Mouse (Mus musculus) thymus, postnatal 25 days (tissue): ENCODE data around the gene Atp11b.

Experiments used
- DNase-seq: peaks from one replicate; pipeline ENCODE4 v3.0.0; 2022

The Atp11b gene

DNA sequence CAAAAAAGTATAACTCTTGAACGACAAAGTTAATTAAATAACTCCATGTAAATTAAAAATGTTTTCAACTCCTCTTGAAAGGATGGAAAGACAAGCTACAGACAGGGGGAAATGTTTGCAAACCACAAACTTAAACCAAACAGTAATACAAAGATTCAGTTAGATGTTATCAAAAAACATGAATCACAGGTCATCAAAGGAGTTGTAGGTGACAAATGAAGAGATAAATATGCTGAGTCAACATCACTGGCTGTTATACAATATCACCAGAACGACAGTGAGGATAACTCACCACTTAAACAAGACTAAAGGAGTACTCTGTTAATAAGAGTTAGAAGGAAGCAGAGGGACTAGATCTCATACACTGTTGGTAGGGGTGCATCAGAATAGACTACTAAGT, 48.1 kb downstream of the Atp11b start:
- no peak for DNase-seq

DNA sequence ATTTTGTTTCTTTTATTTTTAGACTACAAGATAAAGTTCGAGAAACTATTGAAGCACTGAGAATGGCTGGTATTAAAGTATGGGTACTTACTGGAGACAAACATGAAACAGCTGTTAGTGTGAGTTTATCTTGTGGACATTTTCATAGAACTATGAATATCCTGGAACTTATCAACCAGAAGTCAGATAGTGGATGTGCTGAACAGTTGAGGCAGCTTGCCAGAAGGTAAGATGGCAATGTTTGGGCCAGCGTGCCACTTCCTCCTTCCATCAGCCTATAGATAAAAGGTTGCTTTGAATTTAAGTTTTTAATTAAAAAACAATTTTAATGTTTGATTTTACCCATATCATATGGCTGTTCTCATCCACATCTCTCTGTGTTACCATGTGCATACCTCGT, 66.0 kb downstream of the Atp11b start:
- no peak for DNase-seq

DNA sequence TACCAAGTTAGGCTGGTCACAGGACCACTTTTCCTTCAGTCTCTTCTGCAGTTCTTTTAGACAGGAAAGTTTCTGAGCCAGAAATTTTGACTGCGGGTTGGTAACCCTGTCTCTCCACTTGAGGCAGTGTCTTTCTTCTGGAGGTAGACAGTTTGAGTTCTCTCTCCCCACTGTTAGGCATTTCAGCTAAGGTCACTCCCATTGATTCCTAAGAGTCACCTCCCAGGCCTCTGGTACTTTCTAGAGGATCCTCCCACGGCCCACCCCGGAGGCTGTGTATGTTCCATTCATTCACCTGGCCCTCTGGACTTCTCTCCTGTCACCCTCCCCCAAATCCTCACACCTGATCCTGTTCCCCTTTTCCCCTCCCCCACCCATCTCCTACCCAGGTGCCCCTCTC, 68.1 kb downstream of the Atp11b start:
- DNase-seq: no peak

DNA sequence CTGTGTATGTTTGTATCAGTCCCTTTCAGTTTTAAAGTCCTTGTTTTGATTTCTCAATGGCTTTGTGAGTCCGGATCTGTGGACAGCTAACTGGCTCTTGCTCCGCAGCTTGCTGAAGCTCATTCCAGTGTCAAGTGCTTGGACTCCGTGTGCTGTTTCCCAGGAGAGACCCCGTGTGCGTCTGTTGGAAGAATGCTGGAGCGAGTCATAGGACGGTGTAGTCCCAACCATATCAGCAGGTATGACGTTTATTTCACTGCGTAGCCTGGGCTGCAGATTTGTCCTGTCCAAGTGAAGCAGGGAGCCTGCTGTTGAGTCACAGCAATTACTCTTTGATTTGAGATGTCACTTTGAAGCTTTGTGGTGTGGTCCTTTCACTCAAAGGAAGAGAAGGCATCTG, 95.4 kb downstream of the Atp11b start:
- DNase-seq: no peak

DNA sequence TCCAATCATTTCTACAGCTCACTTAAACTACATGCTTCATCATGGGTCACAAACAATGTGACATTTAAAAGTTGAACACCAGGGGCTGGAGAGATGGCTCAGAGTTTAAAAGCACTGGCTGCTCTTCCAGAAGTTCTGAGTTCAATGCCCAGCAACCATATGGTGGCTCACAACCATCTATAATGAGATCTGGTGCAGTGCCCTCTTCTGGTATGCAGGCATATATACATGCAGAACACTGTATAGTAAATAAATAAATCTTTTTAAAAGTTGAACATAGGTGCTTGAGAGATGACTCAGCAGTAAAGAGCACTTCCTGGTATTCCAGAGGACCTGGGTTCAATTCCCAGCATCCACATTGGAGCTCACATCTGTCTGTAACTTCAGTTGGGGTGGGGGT, 129.4 kb downstream of the Atp11b start:
- no peak for DNase-seq

DNA sequence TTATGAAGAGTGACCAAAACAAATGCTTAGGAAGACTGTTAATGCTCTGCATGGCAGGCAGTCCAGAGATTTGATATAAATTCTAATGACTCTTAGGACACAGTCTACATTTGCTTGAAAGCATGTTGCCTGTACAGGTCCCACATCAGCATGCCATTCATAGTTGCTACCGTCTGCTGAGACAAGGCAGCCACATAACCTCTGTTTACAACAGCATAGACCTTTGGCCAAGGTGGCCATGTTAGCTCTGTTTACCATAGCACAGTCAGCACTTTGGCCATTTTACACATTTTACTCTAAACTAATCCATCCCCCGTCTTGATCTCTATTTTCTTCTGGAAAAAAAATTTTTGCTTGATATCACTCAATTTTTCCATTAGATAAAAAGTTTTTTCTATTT, 135.6 kb downstream of the Atp11b start:
- no peak for DNase-seq

DNA sequence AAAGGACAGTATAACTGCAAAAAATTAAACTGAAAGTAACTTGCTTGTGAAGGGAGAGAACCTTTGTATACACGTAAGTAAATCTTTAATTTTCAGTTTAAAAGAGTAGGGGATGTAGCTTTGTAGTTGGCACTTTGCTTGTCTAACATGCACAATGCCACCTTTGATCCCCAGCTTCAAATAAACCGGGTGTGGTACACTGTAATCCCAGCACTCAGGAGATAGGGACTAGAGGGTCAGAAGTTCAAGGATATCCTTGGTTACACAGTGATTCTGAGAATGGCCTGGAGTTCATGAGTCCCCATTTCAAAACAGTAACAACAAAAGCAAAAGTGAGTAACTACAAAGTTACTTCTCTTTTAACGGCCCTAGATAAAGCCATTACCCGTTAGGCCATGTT, 137.2 kb downstream of the Atp11b start:
- DNase-seq: no peak

DNA sequence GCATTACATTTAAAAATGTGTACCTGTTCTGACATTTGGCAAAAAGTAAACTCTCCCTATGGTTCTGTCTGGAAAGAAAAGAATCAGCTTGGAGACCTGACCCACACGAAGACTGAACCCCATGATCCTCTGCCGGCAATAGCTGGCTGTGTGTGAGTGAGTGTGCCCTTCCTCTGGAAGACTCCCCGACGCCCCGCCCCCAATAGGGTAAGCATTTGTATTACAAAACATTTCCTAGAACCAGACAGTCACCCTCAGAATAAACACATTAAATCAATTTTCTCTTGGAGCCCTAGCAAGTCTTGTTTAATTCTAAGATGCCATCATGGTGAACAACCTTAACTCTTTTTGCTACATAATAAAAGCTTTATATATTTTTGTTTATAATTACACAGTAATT, 139.2 kb downstream of the Atp11b start:
- no peak for DNase-seq

DNA sequence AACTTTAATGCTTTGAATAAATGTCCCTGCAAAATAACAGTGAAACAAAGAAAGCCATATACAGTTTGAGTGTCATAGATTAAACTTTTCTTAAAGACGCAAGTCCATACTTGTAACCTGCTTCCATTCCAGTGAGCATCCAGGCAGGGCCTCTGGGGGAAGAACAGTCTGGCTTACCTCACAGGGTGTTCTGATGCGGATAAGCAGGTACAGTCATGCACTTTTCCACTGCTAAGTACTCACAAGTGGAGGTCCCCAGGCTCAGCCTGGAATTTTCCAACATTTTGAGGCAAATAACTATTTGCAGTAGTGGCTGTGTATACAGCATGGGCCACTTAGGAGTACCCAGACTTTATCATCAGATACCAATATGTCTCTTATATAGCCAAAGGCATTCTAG, 144.0 kb downstream of the Atp11b start:
- no peak for DNase-seq

DNA sequence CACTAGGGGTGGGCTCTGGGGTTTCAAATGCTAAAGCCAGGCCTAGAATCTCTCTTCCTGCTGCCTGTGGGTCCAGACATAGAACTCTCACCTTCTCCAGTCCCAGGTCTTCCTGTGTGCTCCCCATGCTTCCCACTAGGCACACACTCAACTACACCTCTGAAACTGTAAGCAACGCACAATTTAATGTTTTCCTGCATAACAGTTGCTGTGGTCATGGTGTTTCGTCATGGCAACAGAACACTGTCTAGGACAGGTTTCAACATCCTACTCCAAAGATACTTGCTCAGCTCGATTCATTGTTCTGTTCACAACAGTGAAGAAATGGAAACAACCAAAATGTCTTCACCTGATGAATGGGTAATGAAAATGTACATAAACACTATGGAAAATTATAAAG, 145.2 kb downstream of the Atp11b start:
- no peak for DNase-seq

DNA sequence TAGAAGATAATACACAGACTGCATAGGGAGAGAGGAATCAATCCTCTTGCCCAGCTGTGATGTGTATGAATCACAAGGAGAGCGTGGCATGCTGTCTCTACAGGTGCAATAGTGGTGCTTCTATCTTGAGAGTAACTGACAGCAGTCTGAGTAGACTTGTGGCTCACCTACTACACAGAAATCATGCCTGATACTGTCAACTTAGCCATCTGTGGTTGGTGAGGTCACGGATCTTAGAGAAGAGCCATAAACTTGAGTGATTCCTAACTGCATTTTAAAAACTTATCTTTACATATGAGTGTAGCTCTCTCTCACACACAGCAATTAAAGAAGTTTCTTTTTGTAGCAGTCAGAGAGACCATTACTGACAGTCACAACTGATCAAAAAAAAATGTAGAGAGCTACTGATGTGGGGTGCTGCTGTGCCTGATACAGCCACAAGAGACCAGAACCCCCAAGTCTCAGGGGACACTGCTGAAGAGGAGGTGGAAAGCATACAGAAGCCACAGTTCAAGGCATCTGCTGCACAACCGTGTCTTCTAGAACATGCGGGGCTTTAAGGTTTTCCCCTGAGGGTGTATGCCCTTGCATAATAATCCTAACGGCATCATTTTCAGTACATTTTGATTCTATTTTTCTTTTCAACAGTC, 146.8 kb downstream of the Atp11b start:
- DNase-seq: no peak
